Mouse (Mus musculus) megakaryocyte, embryonic 14.5 days (primary cell): ENCODE data around the gene Tfam.

ENCODE experiments used
- FLI1 ChIP-seq: IDR thresholded peaks from 2 replicates; pipeline ENCODE4 v1.6.1; 2012; ENCODE audit warnings: low read length, inconsistent platforms, mixed read lengths
- GATA1 ChIP-seq: IDR thresholded peaks from 3 replicates; pipeline ENCODE4 v1.6.1; 2012; ENCODE audit warnings: mixed read lengths, low read length, inconsistent platforms, borderline replicate concordance

DNA sequence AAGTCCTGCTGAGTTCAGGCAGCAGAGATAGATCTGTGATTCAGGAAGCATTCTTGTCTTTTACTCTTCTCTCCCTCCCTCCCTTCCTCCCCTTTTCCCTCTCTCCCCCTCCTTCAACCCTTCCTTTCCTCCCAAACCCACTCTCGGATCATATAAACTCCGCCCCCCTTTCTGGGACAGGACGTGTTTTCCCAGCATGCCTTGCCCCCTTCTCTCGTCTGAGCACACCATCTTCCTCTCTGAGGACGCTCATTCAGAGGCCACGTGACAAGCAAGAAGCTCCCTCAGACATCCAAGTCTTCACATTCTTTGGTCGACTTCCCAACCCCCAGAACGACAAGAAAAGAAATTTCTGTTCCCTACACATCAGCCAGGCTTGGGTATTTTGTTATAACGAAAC lies 42.6 kb downstream of the Tfam start:
- no peak for TF ChIP-seq GATA1
- TF ChIP-seq FLI1: no peak
